Mouse (Mus musculus) forebrain, embryonic 12.5 days (tissue): Measurements from ENCODE around the gene Foxm1. TPM values are rescaled to one million over a fixed set of nuclear protein-coding genes. Genes with fewer than 3 reads are reported as not detected.
"Not testable (repeated sequence)": the region's sequence is repeated elsewhere in the genome, so short reads cannot be mapped to it uniquely, and the experiment has no call there.

Source experiments
- ATAC-seq: fragments of 200-750 bp; cut with Nextera tagmentation; 2 replicates; pipeline ENCODE4 v1.8.0; 2017; ENCODE audit warnings: moderate TSS enrichment; ENCODE audit not compliant: low FRiP score
- H3K27ac ChIP-seq: fragments of 300-500 bp; sonication (generic); 2 replicates; pipeline ENCODE4 v1.5.1; 2016; ENCODE audit warnings: mild to moderate bottlenecking
- H3K27me3 ChIP-seq: fragments of 300-500 bp; sonication (generic); 2 replicates; pipeline ENCODE4 v1.6.1; 2016; ENCODE audit warnings: mild to moderate bottlenecking
- H3K36me3 ChIP-seq: fragments of 300-500 bp; sonication (generic); replicated peaks from 2 replicates; pipeline ENCODE4 v1.6.1; 2016; ENCODE audit warnings: mild to moderate bottlenecking
- H3K4me1 ChIP-seq: fragments of 300-500 bp; sonication (generic); 2 replicates; pipeline ENCODE4 v1.6.1; 2016
- H3K4me2 ChIP-seq: fragments of 300-500 bp; sonication (generic); 2 replicates; pipeline ENCODE4 v1.6.1; 2016; ENCODE audit warnings: mild to moderate bottlenecking, moderate library complexity
- H3K4me3 ChIP-seq: fragments of 300-500 bp; sonication (generic); replicated peaks from 2 replicates; pipeline ENCODE4 v1.5.1; 2016; ENCODE audit warnings: mild to moderate bottlenecking
- H3K9ac ChIP-seq: fragments of 300-500 bp; sonication (generic); 2 replicates; pipeline ENCODE4 v1.6.1; 2016; ENCODE audit warnings: mild to moderate bottlenecking
- H3K9me3 ChIP-seq: fragments of 300-500 bp; sonication (generic); 2 replicates; pipeline ENCODE4 v1.6.1; 2016
- WGBS: fragments of 180-500 bp; shearing (Covaris S2); methylation state at CpG from one replicate; pipeline ENCODE4 v1.1.7; 2016; 5-methylcytosine and 5-hydroxymethylcytosine counted together
- polyA plus RNA-seq: library from polyadenylated mRNA; unstranded; fragments of >200 nt; fragmentation: Nextera tagmentation; extraction: Ambion mirVana; gene quantifications from 2 replicates; pipeline ENCODE4 v1.2.1, GENCODE M21; 2016

The Foxm1 gene
- polyA plus RNA-seq, 1 experiment from 2014 or later: 74.6 TPM

- ATAC-seq: not testable (repeated sequence)
- WGBS: 58% methylated on average over 1 of the region's 1 CpGs
These were observed 17.9 kb downstream of the Foxm1 start for GRCm38 (mm10) chr6:128380594-128381167.

GRCm38 (mm10) chr6:128381254-128381653 lies 18.5 kb downstream of the Foxm1 start:
- Histone ChIP-seq H3K36me3 (peaks cover 8% of the 10 kb centered on the region; the same call in 1 of the 2 replicates), H3K27me3 (no peaks in the 10 kb centered on the region), H3K9ac (no peak overlapping the region), H3K4me2 (no peak overlapping the region), H3K9me3 (no peaks in the 10 kb centered on the region), H3K27ac (no peak overlapping the region), H3K4me3 (no peak overlapping the region), H3K4me1 (no peaks in the 10 kb centered on the region)
- 81% methylated on average over 3 of the region's 3 CpGs for WGBS
- no peak for ATAC-seq

More at GRCm38 (mm10) chr6:128380594-128381167, 17.9 kb downstream of the Foxm1 start:
- H3K27me3 ChIP-seq, H3K4me3 ChIP-seq, H3K9ac ChIP-seq, H3K9me3 ChIP-seq, H3K27ac ChIP-seq, H3K4me1 ChIP-seq, H3K4me2 ChIP-seq: not testable (repeated sequence)
- H3K36me3 ChIP-seq: peaks cover 11% of the 10 kb centered on the region; the same call in 1 of the 2 replicates

GRCm38 (mm10) chr6:128383752-128384151 lies 21.0 kb downstream of the Foxm1 start:
- Histone ChIP-seq H3K36me3 (no peaks in the 10 kb centered on the region), H3K27ac (no peak overlapping the region), H3K27me3 (no peaks in the 10 kb centered on the region), H3K4me1 (no peaks in the 10 kb centered on the region), H3K9me3 (no peaks in the 10 kb centered on the region), H3K4me2 (no peak overlapping the region), H3K4me3 (no peak overlapping the region), H3K9ac (no peak overlapping the region)
- WGBS: 74% methylated on average over 7 of the region's 7 CpGs
- no peak for ATAC-seq

- Histone ChIP-seq H3K9ac (no peak overlapping the region), H3K27ac (no peak overlapping the region), H3K27me3 (no peaks in the 10 kb centered on the region), H3K4me3 (no peak overlapping the region), H3K9me3 (no peaks in the 10 kb centered on the region), H3K4me2 (no peak overlapping the region), H3K4me1 (no peaks in the 10 kb centered on the region), H3K36me3 (no peaks in the 10 kb centered on the region)
- 86% methylated on average over 1 of the region's 1 CpGs for WGBS
- no peak for ATAC-seq
These were observed 22.3 kb downstream of the Foxm1 start for GRCm38 (mm10) chr6:128385026-128385425.

- H3K4me2 ChIP-seq: no peak overlapping the region
- H3K4me1 ChIP-seq: no peaks in the 10 kb centered on the region
- no peak overlapping the region for H3K4me3 ChIP-seq
- no peak overlapping the region for H3K9ac ChIP-seq
- 85% methylated on average over 1 of the region's 1 CpGs for WGBS
- no peak for ATAC-seq
- no peaks in the 10 kb centered on the region for H3K9me3 ChIP-seq
- H3K27me3 ChIP-seq: no peaks in the 10 kb centered on the region
- H3K27ac ChIP-seq: no peak overlapping the region
- H3K36me3 ChIP-seq: no peaks in the 10 kb centered on the region
These were observed 26.4 kb downstream of the Foxm1 start for GRCm38 (mm10) chr6:128389185-128389584.

GRCm38 (mm10) chr6:128390683-128391082 lies 27.9 kb downstream of the Foxm1 start:
- no peak overlapping the region for H3K27ac ChIP-seq
- H3K4me1 ChIP-seq: no peaks in the 10 kb centered on the region
- H3K9me3 ChIP-seq: no peaks in the 10 kb centered on the region
- 58% methylated on average over 1 of the region's 1 CpGs for WGBS
- no peak overlapping the region for H3K4me3 ChIP-seq
- no peak overlapping the region for H3K4me2 ChIP-seq
- no peak for ATAC-seq
- H3K9ac ChIP-seq: no peak overlapping the region
- no peaks in the 10 kb centered on the region for H3K27me3 ChIP-seq
- H3K36me3 ChIP-seq: no peaks in the 10 kb centered on the region

- H3K36me3 ChIP-seq: no peaks in the 10 kb centered on the region
- ATAC-seq: no peak
- 88% methylated on average over 7 of the region's 7 CpGs for WGBS
These were observed 35.0 kb downstream of the Foxm1 start for GRCm38 (mm10) chr6:128397574-128398261.

GRCm38 (mm10) chr6:128398996-128399395 lies 36.2 kb downstream of the Foxm1 start, which contains the start of gene Nrip2:
Gene Nrip2, plus strand, starts transcription at chr6:128399296.
- Histone ChIP-seq H3K36me3 (no peaks in the 10 kb centered on the region), H3K4me2 (peak within 1 kb of the TSS; percentile 15), H3K9ac (no peak within 1 kb of the TSS), H3K4me1 (peaks cover 9% of the 10 kb centered on the region; the same call in 1 of the 2 replicates), H3K27me3 (no peaks in the 10 kb centered on the region), H3K4me3 (no peak within 1 kb of the TSS), H3K27ac (no peak within 1 kb of the TSS), H3K9me3 (no peaks in the 10 kb centered on the region)
- no peak for ATAC-seq
- WGBS: 93% methylated on average over 3 of the region's 3 CpGs

More at GRCm38 (mm10) chr6:128397574-128398261, 35.0 kb downstream of the Foxm1 start:
- Histone ChIP-seq H3K4me3 (no peak overlapping the region), H3K27ac (no peak overlapping the region), H3K9ac (no peak overlapping the region), H3K4me2 (no peak overlapping the region), H3K27me3 (no peaks in the 10 kb centered on the region), H3K9me3 (no peaks in the 10 kb centered on the region), H3K4me1 (peaks cover 9% of the 10 kb centered on the region; the same call in 1 of the 2 replicates)

GRCm38 (mm10) chr6:128399421-128400185 lies 36.8 kb downstream of the Foxm1 start:
- peak overlapping the region; percentile 15 for H3K4me2 ChIP-seq
- 53% methylated on average over 21 of the region's 21 CpGs for WGBS
- no peak overlapping the region for H3K4me3 ChIP-seq

GRCm38 (mm10) chr6:128404708-128405107 lies 41.9 kb downstream of the Foxm1 start:
- no peaks in the 10 kb centered on the region for H3K9me3 ChIP-seq
- H3K9ac ChIP-seq: no peak overlapping the region
- ATAC-seq: peak; percentile 24; the same call in 1 of the 2 replicates
- no peaks in the 10 kb centered on the region for H3K27me3 ChIP-seq
- peaks cover 38% of the 10 kb centered on the region for H3K36me3 ChIP-seq
- 65% methylated on average over 5 of the region's 5 CpGs for WGBS
- no peak overlapping the region for H3K4me2 ChIP-seq
- no peak overlapping the region for H3K4me3 ChIP-seq
- peaks cover 4% of the 10 kb centered on the region; the same call in 1 of the 2 replicates for H3K4me1 ChIP-seq
- no peak overlapping the region for H3K27ac ChIP-seq

More at GRCm38 (mm10) chr6:128399421-128400185, 36.8 kb downstream of the Foxm1 start:
- no peaks in the 10 kb centered on the region for H3K36me3 ChIP-seq
- no peak overlapping the region for H3K9ac ChIP-seq
- peak; percentile 68 for ATAC-seq
- H3K4me1 ChIP-seq: peaks cover 9% of the 10 kb centered on the region; the same call in 1 of the 2 replicates
- H3K9me3 ChIP-seq: no peaks in the 10 kb centered on the region
- H3K27me3 ChIP-seq: no peaks in the 10 kb centered on the region
- H3K27ac ChIP-seq: no peak overlapping the region

GRCm38 (mm10) chr6:128408544-128409125 lies 45.9 kb downstream of the Foxm1 start:
- ATAC-seq: no peak
- Histone ChIP-seq H3K27me3 (no peaks in the 10 kb centered on the region), H3K9me3 (no peaks in the 10 kb centered on the region), H3K27ac (no peak overlapping the region), H3K4me3 (no peak overlapping the region), H3K4me1 (no peaks in the 10 kb centered on the region), H3K36me3 (peaks cover 78% of the 10 kb centered on the region), H3K9ac (no peak overlapping the region), H3K4me2 (no peak overlapping the region)
- 84% methylated on average over 7 of the region's 7 CpGs for WGBS

GRCm38 (mm10) chr6:128410305-128410704 lies 47.5 kb downstream of the Foxm1 start:
- no peak overlapping the region for H3K4me3 ChIP-seq
- no peaks in the 10 kb centered on the region for H3K27me3 ChIP-seq
- H3K4me1 ChIP-seq: no peaks in the 10 kb centered on the region
- no peak overlapping the region for H3K4me2 ChIP-seq
- no peaks in the 10 kb centered on the region for H3K9me3 ChIP-seq
- no peak overlapping the region for H3K9ac ChIP-seq
- WGBS: 95% methylated on average over 13 of the region's 13 CpGs
- peaks cover 80% of the 10 kb centered on the region for H3K36me3 ChIP-seq
- ATAC-seq: 0 out of 2 replicates have a peak, but pooled peaks have one; percentile 11
- no peak overlapping the region for H3K27ac ChIP-seq
